Mouse (Mus musculus) liver, embryonic 15.5 days (tissue): ENCODE results near the gene Adam1b. TPM values are rescaled to one million over a fixed set of nuclear protein-coding genes. Genes with fewer than 3 reads are reported as not detected.

Experiments used
- polyA plus RNA-seq: library from polyadenylated mRNA; unstranded; fragments of >200 nt; fragmentation: Nextera tagmentation; extraction: Ambion mirVana; gene quantifications from 2 replicates; pipeline ENCODE4 v1.2.1, GENCODE M21; 2015

Adam1b gene
- polyA plus RNA-seq, 1 experiment from 2014 or later = not detected

Other genes with a start within 250 kb of the Adam1b start
- gene Trafd1, start 117.8 kb downstream of the Adam1b start, polyA plus RNA-seq = 22.8 and 25.9 TPM in 2 replicates
- 19.2 and 20.0 TPM in 2 replicates for gene Naa25, start 105.5 kb downstream of the Adam1b start, polyA plus RNA-seq
- gene Tmem116, start 51.5 kb downstream of the Adam1b start, polyA plus RNA-seq = 0.39 and 0.81 TPM in 2 replicates
- 87.0 and 94.4 TPM in 2 replicates for gene Erp29, start 50.9 kb downstream of the Adam1b start, polyA plus RNA-seq
- gene Adam1a, start 42.0 kb upstream of the Adam1b start, polyA plus RNA-seq = 0.21 and 0.41 TPM in 2 replicates
- not detected in 2 replicates for gene Gm42878, start 42.0 kb upstream of the Adam1b start, polyA plus RNA-seq
- gene Mapkapk5, start 42.5 kb upstream of the Adam1b start, polyA plus RNA-seq = 22.9 and 30.0 TPM in 2 replicates
- gene Aldh2, start 90.4 kb upstream of the Adam1b start, polyA plus RNA-seq = 181 and 210 TPM in 2 replicates
- 1.2 and 2.4 TPM in 2 replicates for gene Acad12, start 115.5 kb upstream of the Adam1b start, polyA plus RNA-seq
- 3.2 and 4.0 TPM in 2 replicates for gene Acad10, start 157.1 kb upstream of the Adam1b start, polyA plus RNA-seq
- gene Brap, start 157.1 kb upstream of the Adam1b start, polyA plus RNA-seq = 22.1 and 27.5 TPM in 2 replicates
- 20.4 and 23.0 TPM in 2 replicates for gene Atxn2, start 207.9 kb upstream of the Adam1b start, polyA plus RNA-seq